Mouse (Mus musculus) thymus, postnatal 0 days (tissue): ENCODE results near the gene Spam1. TPM values are rescaled to one million over a fixed set of nuclear protein-coding genes. Genes with fewer than 3 reads are reported as not detected.

Source experiments
- DNase-seq: peaks from one replicate; pipeline ENCODE4 v3.0.0-alpha.2; 2015; ENCODE audit warnings: low spot score
- polyA plus RNA-seq: library from polyadenylated mRNA; unstranded; fragments of >200 nt; fragmentation: Nextera tagmentation; extraction: Ambion mirVana; gene quantifications from 2 replicates; pipeline ENCODE4 v1.2.1, GENCODE M21; 2015

The Spam1 gene
- polyA plus RNA-seq, result not detected in 2 replicates

- DNase-seq, result no peak
Observed at GRCm38 (mm10) chr6:24790888-24791287, at the start of gene Spam1. Gene Spam1, plus strand, starts transcription at chr6:24791188.

- DNase-seq, result no peak
Observed at GRCm38 (mm10) chr6:24748029-24748428, 43.0 kb upstream of the Spam1 start, which contains the start of gene Hyal4. Gene Hyal4, plus strand, starts transcription at chr6:24748329.

GRCm38 (mm10) chr6:24759281-24759680 lies 31.7 kb upstream of the Spam1 start:
- no peak for DNase-seq

- no peak for DNase-seq
Observed at GRCm38 (mm10) chr6:24766261-24766660, 24.7 kb upstream of the Spam1 start.

GRCm38 (mm10) chr6:24779182-24779581 lies 11.8 kb upstream of the Spam1 start:
- DNase-seq, result no peak

DNA sequence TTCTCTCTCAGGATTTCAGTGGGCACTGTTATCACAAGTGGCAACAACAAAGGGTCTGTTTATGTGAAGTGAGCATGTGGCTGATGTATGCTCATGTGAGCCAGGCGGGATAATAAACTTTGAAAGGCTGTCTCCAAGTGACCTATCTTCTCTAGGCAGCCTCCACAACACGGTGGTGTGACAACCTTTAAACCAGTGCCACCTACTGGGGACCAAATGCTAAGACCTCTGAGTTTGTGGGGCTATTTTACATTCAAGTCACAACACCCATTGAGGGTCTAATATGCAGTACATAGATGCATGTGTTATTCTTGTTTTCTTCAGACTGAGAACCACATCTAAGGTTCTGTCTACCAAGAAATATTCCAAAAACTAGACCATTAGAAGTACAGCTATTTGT lies 31.1 kb downstream of the Spam1 start:
- DNase-seq, result no peak

Other genes starting within 250 kb of the Spam1 start
- 0.06 and 0.07 TPM in 2 replicates for gene Lmod2, start 193.4 kb upstream of the Spam1 start, polyA plus RNA-seq
- 41.3 and 50.7 TPM in 2 replicates for gene Wasl, start 126.2 kb upstream of the Spam1 start, polyA plus RNA-seq
- gene Hyal6, start 57.9 kb upstream of the Spam1 start, polyA plus RNA-seq, result not detected in 2 replicates
- gene Hyal4, start 42.9 kb upstream of the Spam1 start, polyA plus RNA-seq, result not detected in 2 replicates
- not detected in 2 replicates for gene Hyal5, start 66.8 kb downstream of the Spam1 start, polyA plus RNA-seq
- gene Tmem229a, start 165.1 kb downstream of the Spam1 start, polyA plus RNA-seq, result 0.13 and 0.15 TPM in 2 replicates